Mouse (Mus musculus): Measurements from ENCODE around the gene Ccl17. TPM values are rescaled to one million over a fixed set of nuclear protein-coding genes. Genes with fewer than 3 reads are reported as not detected.

The Ccl17 gene
- polyA plus RNA-seq, 1 experiment = not detected

- Histone ChIP-seq H3K9me3 (no peaks in the 10 kb centered on the region), H3K4me1 (peaks cover 93% of the 10 kb centered on the region), H3K36me3 (replicated peaks; ENCODE audit: low read length) (no peaks in the 10 kb centered on the region), H3K4me3 (replicated peaks) (peak overlapping the region; percentile 81), H3K27me3 (replicated peaks) (peaks cover 46% of the 10 kb centered on the region)
- TF ChIP-seq FLI1 (IDR thresholded peaks at IDR 0.05; ENCODE audit: low read length) (no peak), GATA1 (IDR thresholded peaks at IDR 0.05; ENCODE audit: borderline replicate concordance, low read length) (peak; percentile 79; the same call in 1 of the 3 replicates)
Measured at GRCm38 (mm10) chr8:94804546-94805340, 5.5 kb upstream of the Ccl17 start.

- Histone ChIP-seq H3K9me3 (no peaks in the 10 kb centered on the region), H3K4me1 (peaks cover 93% of the 10 kb centered on the region), H3K36me3 (replicated peaks; ENCODE audit: low read length) (no peaks in the 10 kb centered on the region), H3K4me3 (replicated peaks) (no peak overlapping the region), H3K27me3 (replicated peaks) (peaks cover 49% of the 10 kb centered on the region)
- TF ChIP-seq FLI1 (IDR thresholded peaks at IDR 0.05; ENCODE audit: low read length) (no peak), GATA1 (IDR thresholded peaks at IDR 0.05; ENCODE audit: borderline replicate concordance, low read length) (no peak)
Measured at GRCm38 (mm10) chr8:94805811-94806210, 4.4 kb upstream of the Ccl17 start.

GRCm38 (mm10) chr8:94807506-94807905 is 2.7 kb upstream of the Ccl17 start:
- TF ChIP-seq GATA1 (IDR thresholded peaks at IDR 0.05; ENCODE audit: borderline replicate concordance, low read length) = no peak
- TF ChIP-seq FLI1 (IDR thresholded peaks at IDR 0.05; ENCODE audit: low read length) = no peak
- peaks cover 78% of the 10 kb centered on the region for H3K4me1 ChIP-seq
- H3K27me3 ChIP-seq (replicated peaks) = peaks cover 46% of the 10 kb centered on the region
- peak overlapping the region; percentile 9 for H3K4me3 ChIP-seq (replicated peaks)
- no peaks in the 10 kb centered on the region for H3K9me3 ChIP-seq
- H3K36me3 ChIP-seq (replicated peaks; ENCODE audit: low read length) = no peaks in the 10 kb centered on the region

- Histone ChIP-seq H3K4me3 (replicated peaks) (no peak overlapping the region), H3K4me1 (peaks cover 74% of the 10 kb centered on the region), H3K27me3 (replicated peaks) (peaks cover 46% of the 10 kb centered on the region), H3K36me3 (replicated peaks; ENCODE audit: low read length) (no peaks in the 10 kb centered on the region), H3K9me3 (no peaks in the 10 kb centered on the region)
- no peak for TF ChIP-seq GATA1 (IDR thresholded peaks at IDR 0.05; ENCODE audit: borderline replicate concordance, low read length)
- no peak for TF ChIP-seq FLI1 (IDR thresholded peaks at IDR 0.05; ENCODE audit: low read length)
Measured at GRCm38 (mm10) chr8:94808372-94808771, 1.9 kb upstream of the Ccl17 start.

GRCm38 (mm10) chr8:94810855-94811254 is 602 bp downstream of the Ccl17 start:
- Histone ChIP-seq H3K4me1 (peaks cover 52% of the 10 kb centered on the region), H3K9me3 (no peaks in the 10 kb centered on the region), H3K36me3 (replicated peaks; ENCODE audit: low read length) (no peaks in the 10 kb centered on the region), H3K27me3 (replicated peaks) (peaks cover 35% of the 10 kb centered on the region), H3K4me3 (replicated peaks) (no peak overlapping the region)
- no peak for TF ChIP-seq GATA1 (IDR thresholded peaks at IDR 0.05; ENCODE audit: borderline replicate concordance, low read length)
- TF ChIP-seq FLI1 (IDR thresholded peaks at IDR 0.05; ENCODE audit: low read length) = no peak

GRCm38 (mm10) chr8:94811654-94812053 is 1.4 kb downstream of the Ccl17 start:
- no peaks in the 10 kb centered on the region for H3K9me3 ChIP-seq
- no peak for TF ChIP-seq GATA1 (IDR thresholded peaks at IDR 0.05; ENCODE audit: borderline replicate concordance, low read length)
- TF ChIP-seq FLI1 (IDR thresholded peaks at IDR 0.05; ENCODE audit: low read length) = no peak
- H3K4me1 ChIP-seq = peaks cover 44% of the 10 kb centered on the region
- H3K27me3 ChIP-seq (replicated peaks) = peaks cover 27% of the 10 kb centered on the region
- H3K4me3 ChIP-seq (replicated peaks) = no peak overlapping the region
- no peaks in the 10 kb centered on the region for H3K36me3 ChIP-seq (replicated peaks; ENCODE audit: low read length)

- peaks cover 19% of the 10 kb centered on the region for H3K27me3 ChIP-seq (replicated peaks)
- TF ChIP-seq FLI1 (IDR thresholded peaks at IDR 0.05; ENCODE audit: low read length) (no peak), GATA1 (IDR thresholded peaks at IDR 0.05; ENCODE audit: borderline replicate concordance, low read length) (no peak)
- H3K9me3 ChIP-seq = no peaks in the 10 kb centered on the region
- H3K4me1 ChIP-seq = peaks cover 39% of the 10 kb centered on the region
- H3K36me3 ChIP-seq (replicated peaks; ENCODE audit: low read length) = peaks cover 7% of the 10 kb centered on the region
- peak overlapping the region; percentile 53 for H3K4me3 ChIP-seq (replicated peaks)
Measured at GRCm38 (mm10) chr8:94812645-94813098, 2.4 kb downstream of the Ccl17 start.

GRCm38 (mm10) chr8:94814556-94814955 is 4.3 kb downstream of the Ccl17 start:
- no peaks in the 10 kb centered on the region for H3K9me3 ChIP-seq
- TF ChIP-seq GATA1 (IDR thresholded peaks at IDR 0.05; ENCODE audit: borderline replicate concordance, low read length) = no peak
- no peak for TF ChIP-seq FLI1 (IDR thresholded peaks at IDR 0.05; ENCODE audit: low read length)
- H3K4me1 ChIP-seq = peaks cover 32% of the 10 kb centered on the region
- peaks cover 24% of the 10 kb centered on the region for H3K36me3 ChIP-seq (replicated peaks; ENCODE audit: low read length)
- no peak overlapping the region for H3K4me3 ChIP-seq (replicated peaks)
- H3K27me3 ChIP-seq (replicated peaks) = peaks cover 12% of the 10 kb centered on the region

- Histone ChIP-seq H3K4me3 (replicated peaks) (no peak overlapping the region), H3K4me1 (peaks cover 24% of the 10 kb centered on the region), H3K9me3 (no peaks in the 10 kb centered on the region), H3K27me3 (replicated peaks) (no peaks in the 10 kb centered on the region), H3K36me3 (replicated peaks; ENCODE audit: low read length) (peaks cover 57% of the 10 kb centered on the region)
- TF ChIP-seq GATA1 (IDR thresholded peaks at IDR 0.05; ENCODE audit: borderline replicate concordance, low read length) (no peak), FLI1 (IDR thresholded peaks at IDR 0.05; ENCODE audit: low read length) (no peak)
Measured at GRCm38 (mm10) chr8:94817933-94818332, 7.7 kb downstream of the Ccl17 start.

- no peaks in the 10 kb centered on the region for H3K27me3 ChIP-seq (replicated peaks)
- no peak overlapping the region for H3K4me3 ChIP-seq (replicated peaks)
- no peaks in the 10 kb centered on the region for H3K9me3 ChIP-seq
- TF ChIP-seq FLI1 (IDR thresholded peaks at IDR 0.05; ENCODE audit: low read length) (no peak), GATA1 (IDR thresholded peaks at IDR 0.05; ENCODE audit: borderline replicate concordance, low read length) (no peak)
- peaks cover 28% of the 10 kb centered on the region for H3K4me1 ChIP-seq
- H3K36me3 ChIP-seq (replicated peaks; ENCODE audit: low read length) = peaks cover 74% of the 10 kb centered on the region
Measured at GRCm38 (mm10) chr8:94819671-94820179, 9.5 kb downstream of the Ccl17 start.
